11 mouse cellular contexts compared by ENCODE assay signal in genomic region chr17:47901782-47902181, GRCm38 (mm10). TPM values are rescaled to one million over a fixed set of nuclear protein-coding genes. Genes with fewer than 3 reads are reported as not detected.
A peak's percentile ranks its signal among the peaks of the same experiment; 100 is the strongest.
DNase-seq lines count a peak whose midpoint lies in the region; ATAC-seq and TF ChIP-seq lines count a peak whose summit lies in the region.
"Had no signal": no experiment of that assay in that cellular context is flagged by ENCODE, and none has a peak within 500 bp of the region (broad histone marks: within the 10 kb centered on the region; RNA-seq: fewer than 3 reads in every experiment).

No protein-coding gene starts in this region.

- no peak for ATAC-seq in intestine, postnatal 0 days
- ATAC-seq in intestine, embryonic 16.5 days, result no peak
- ATAC-seq: activated CD4-positive, CD25-positive, alpha-beta regulatory T cell, adult 4 months had no signal

- 68% methylated on average over 3 of the region's 3 CpGs for WGBS in intestine, postnatal 0 days
- 71% methylated on average over 3 of the region's 3 CpGs for WGBS in intestine, embryonic 16.5 days

- peak; percentile 73 for TF ChIP-seq CTCF in intestine, postnatal 0 days (IDR thresholded peaks at IDR 0.05; ENCODE audit: low read depth)

- DNase-seq in thymus, postnatal 0 days (ENCODE audit: low spot score), result peak; percentile 58
- DNase-seq in thymus, postnatal 36 days, result no peak
- DNase-seq in c-Kit-positive CD71-positive TER-119-negative erythroid progenitor cells, embryonic 14.5 days (ENCODE audit: low read depth), result peak; percentile 56
- DNase-seq in cerebellum, adult 18-20 months, result no peak
- no peak for DNase-seq in left cerebral cortex, adult 11 months (ENCODE audit: low spot score)
- DNase-seq: heart, postnatal 36 days had no signal

- peaks cover 32% of the 10 kb centered on the region for H3K36me3 ChIP-seq in intestine, postnatal 0 days (ENCODE audit: control insufficient read depth, insufficient read depth)
- H3K36me3 ChIP-seq in intestine, embryonic 16.5 days (ENCODE audit: control insufficient read depth, insufficient read depth, low read length), result 0 out of 2 replicates have a peak, but pooled peaks cover 3% of the 10 kb centered on the region

- H3K9me3 ChIP-seq in intestine, postnatal 0 days (ENCODE audit: control insufficient read depth), result no peaks in the 10 kb centered on the region
- H3K9me3 ChIP-seq in intestine, embryonic 16.5 days (ENCODE audit: control insufficient read depth, low read length), result no peaks in the 10 kb centered on the region
- H3K9me3 ChIP-seq: embryonic facial prominence, embryonic 12.5 days; liver, embryonic 15.5 days had no signal

- H3K4me1 ChIP-seq in intestine, postnatal 0 days (replicated peaks; ENCODE audit: control insufficient read depth, insufficient read depth, low read length), result peaks cover 4% of the 10 kb centered on the region
- peaks cover 37% of the 10 kb centered on the region for H3K4me1 ChIP-seq in intestine, embryonic 16.5 days (ENCODE audit: control insufficient read depth, insufficient read depth, low read length)

- no peak overlapping the region; the same call in 1 of the 2 replicates for H3K27ac ChIP-seq in intestine, postnatal 0 days (ENCODE audit: low read depth, low read length)
- H3K27ac ChIP-seq in intestine, embryonic 16.5 days (ENCODE audit: low read length), result no peak overlapping the region
- H3K27ac ChIP-seq: embryonic facial prominence, embryonic 12.5 days; liver, embryonic 15.5 days had no signal

- H3K4me3 ChIP-seq in intestine, postnatal 0 days (ENCODE audit: low read depth, low read length), result no peak overlapping the region
- H3K4me3 ChIP-seq in intestine, embryonic 16.5 days (ENCODE audit: low read length), result no peak overlapping the region
- H3K4me3 ChIP-seq: embryonic facial prominence, embryonic 12.5 days; liver, embryonic 15.5 days had no signal

- no peak overlapping the region for H3K9ac ChIP-seq in intestine, postnatal 0 days (ENCODE audit: low read depth, low read length)
- H3K9ac ChIP-seq in intestine, embryonic 16.5 days (ENCODE audit: low read depth, low read length), result no peak overlapping the region
- H3K9ac ChIP-seq: embryonic facial prominence, embryonic 12.5 days; liver, embryonic 15.5 days had no signal

- no peak overlapping the region for H3K4me2 ChIP-seq in intestine, postnatal 0 days (replicated peaks; ENCODE audit: low read depth)
- no peak overlapping the region for H3K4me2 ChIP-seq in intestine, embryonic 16.5 days (ENCODE audit: low read depth, low read length)
- H3K4me2 ChIP-seq: embryonic facial prominence, embryonic 12.5 days; liver, embryonic 15.5 days had no signal

- H3K27me3 ChIP-seq in intestine, postnatal 0 days (replicated peaks; ENCODE audit: control insufficient read depth, insufficient read depth, low read length), result no peaks in the 10 kb centered on the region
- no peaks in the 10 kb centered on the region for H3K27me3 ChIP-seq in intestine, embryonic 16.5 days (replicated peaks; ENCODE audit: control insufficient read depth, insufficient read depth, low read length)
- H3K27me3 ChIP-seq: embryonic facial prominence, embryonic 12.5 days; liver, embryonic 15.5 days had no signal

RNA-seq across cellular contexts. Expression of gene Foxp4, which starts 22.7 kb away (rescaled TPM):
- polyA plus RNA-seq in intestine, postnatal 0 days (2015; fragmentation: Nextera tagmentation; extraction: Ambion mirVana), result 12.9 and 13.3 TPM in 2 replicates
- polyA plus RNA-seq in intestine, embryonic 16.5 days (2015; fragmentation: Nextera tagmentation; extraction: Ambion mirVana), result 12.5 and 13.6 TPM in 2 replicates
- 18.0 TPM in 2 replicates for polyA plus RNA-seq in thymus, postnatal 0 days (2015; fragmentation: Nextera tagmentation; extraction: Ambion mirVana)

Comparison
In these comparisons a context has a peak if more than half of its experiments do, and no peak if none do; other contexts are left out.
1. DNase-seq: peak in thymus, postnatal 0 days (single experiment) and c-Kit-positive CD71-positive TER-119-negative erythroid progenitor cells, embryonic 14.5 days (single experiment); none in thymus, postnatal 36 days (0 of 2), cerebellum, adult 18-20 months (0 of 2) and left cerebral cortex, adult 11 months (single experiment).